Mouse (Mus musculus) CH12.LX (cell line): Measurements from ENCODE around the gene Brsk1. TPM values are rescaled to one million over a fixed set of nuclear protein-coding genes. Genes with fewer than 3 reads are reported as not detected.

ENCODE experiments used
- DNase-seq: peaks from one replicate; pipeline ENCODE4 v3.0.0-alpha.2; 2013; ENCODE audit errors: extremely low read depth
- H3K27ac ChIP-seq: 2 replicates; pipeline ENCODE4 v1.5.1; 2012; ENCODE audit warnings: low read depth, mild to moderate bottlenecking, control low read depth, moderate library complexity; ENCODE audit not compliant: insufficient read depth
- H3K27me3 ChIP-seq: replicated peaks from 2 replicates; pipeline ENCODE3; 2012; ENCODE audit warnings: inconsistent platforms
- H3K36me3 ChIP-seq, 2 experiments: replicated peaks in 1 of 2; 2 replicates each; pipeline versions ENCODE3 to v1.6.1; 2012; ENCODE audit warnings: inconsistent platforms in 1 of 2, low read length in 1 of 2, mild to moderate bottlenecking in 1 of 2, mixed read lengths in 1 of 2, moderate library complexity in 1 of 2; ENCODE audit not compliant: control insufficient read depth in 1 of 2, insufficient read depth in 1 of 2
- H3K4me1 ChIP-seq, 2 experiments: 2 replicates each; pipeline ENCODE4 v1.6.1; 2012; ENCODE audit warnings: inconsistent platforms in 1 of 2, moderate library complexity in 1 of 2; ENCODE audit not compliant: insufficient read depth in 2 of 2, control insufficient read depth in 1 of 2
- H3K4me2 ChIP-seq: 2 replicates; pipeline ENCODE4 v1.6.1; 2012; ENCODE audit warnings: low read depth, mild to moderate bottlenecking, control low read depth; ENCODE audit not compliant: poor library complexity, insufficient read depth, severe bottlenecking
- H3K4me3 ChIP-seq, 3 experiments: fragments of 150-350 bp in 1 of 3; sonication (generic) in 1 of 3; replicated peaks in 1 of 3; 2 replicates each; pipeline versions ENCODE3 to v1.5.1; 2011 to 2012; ENCODE audit warnings: low read depth in 2 of 3, low read length in 2 of 3, mild to moderate bottlenecking in 2 of 3, moderate library complexity in 2 of 3, control low read depth in 1 of 3, improper control_type of control experiment in 1 of 3, inconsistent platforms in 1 of 3, mixed read lengths in 1 of 3; ENCODE audit not compliant: poor library complexity in 1 of 3
- H3K79me2 ChIP-seq: replicated peaks from 2 replicates; pipeline ENCODE4 v1.6.1; 2012; ENCODE audit warnings: mild to moderate bottlenecking, moderate library complexity; ENCODE audit not compliant: control insufficient read depth, poor library complexity, insufficient read depth, severe bottlenecking; ENCODE audit errors: extremely low read depth
- H3K9ac ChIP-seq: 2 replicates; pipeline ENCODE4 v1.6.1; 2012; ENCODE audit warnings: low read depth, mild to moderate bottlenecking, control low read depth, moderate library complexity; ENCODE audit not compliant: insufficient read depth
- H3K9me3 ChIP-seq: replicated peaks from 2 replicates; pipeline ENCODE3; 2012; ENCODE audit warnings: low read length, inconsistent platforms, mixed read lengths
- ETS1 ChIP-seq: conservative IDR thresholded peaks from 2 replicates; pipeline ENCODE4 v1.6.1; 2012; ENCODE audit warnings: low read depth, mild to moderate bottlenecking, inconsistent platforms, low read length, improper control_type of control experiment, moderate library complexity
- JUN ChIP-seq: IDR thresholded peaks from 2 replicates; pipeline ENCODE4 v1.6.1; 2011; ENCODE audit warnings: low read depth, mild to moderate bottlenecking, low read length, improper control_type of control experiment, moderate library complexity; ENCODE audit not compliant: insufficient read depth
- JUND ChIP-seq: conservative IDR thresholded peaks from 2 replicates; pipeline ENCODE4 v1.6.1; 2011; ENCODE audit warnings: low read depth, low read length, improper control_type of control experiment
- KAT2A ChIP-seq: IDR thresholded peaks from 2 replicates; pipeline ENCODE4 v1.6.1; 2012; ENCODE audit warnings: low read length, improper control_type of control experiment, inconsistent platforms; ENCODE audit not compliant: insufficient replicate concordance
- MAFK ChIP-seq: IDR thresholded peaks from 2 replicates; pipeline ENCODE4 v1.6.1; 2011; ENCODE audit warnings: low read length, improper control_type of control experiment; ENCODE audit not compliant: insufficient replicate concordance
- MXI1 ChIP-seq: IDR thresholded peaks from 2 replicates; pipeline ENCODE4 v1.6.1; 2011; ENCODE audit warnings: mild to moderate bottlenecking, low read depth, low read length, improper control_type of control experiment
- NRF1 ChIP-seq: IDR thresholded peaks from 2 replicates; pipeline ENCODE4 v1.6.1; 2014; ENCODE audit warnings: low read depth, mild to moderate bottlenecking, inconsistent platforms, low read length, improper control_type of control experiment, moderate library complexity
- PAX5 ChIP-seq: IDR thresholded peaks from 2 replicates; pipeline ENCODE4 v1.6.1; 2012; ENCODE audit warnings: low read length, inconsistent platforms, mixed read lengths
- POLR2A ChIP-seq: IDR thresholded peaks from 2 replicates; pipeline ENCODE4 v1.6.1; 2011; ENCODE audit warnings: low read depth, mild to moderate bottlenecking, improper control_type of control experiment, low read length
- POLR2AphosphoS2 ChIP-seq: IDR thresholded peaks from 2 replicates; pipeline ENCODE4 v1.6.1; 2011; ENCODE audit warnings: low read depth, low read length, improper control_type of control experiment
- TBP ChIP-seq: conservative IDR thresholded peaks from 2 replicates; pipeline ENCODE4 v1.6.1; 2011; ENCODE audit warnings: low read depth, low read length, improper control_type of control experiment
- USF1 ChIP-seq: IDR thresholded peaks from 2 replicates; pipeline ENCODE4 v1.6.1; 2014; ENCODE audit warnings: low read depth, mild to moderate bottlenecking, inconsistent platforms, low read length, improper control_type of control experiment
- ZMIZ1 ChIP-seq: IDR thresholded peaks from 2 replicates; pipeline ENCODE4 v1.6.1; 2012; ENCODE audit warnings: low read depth, mild to moderate bottlenecking, inconsistent platforms, low read length, improper control_type of control experiment
- dilution Hi-C: fragments of 300-500 bp; cut with MboI; formaldehyde crosslinking; loops from 2 replicates; pipeline ENCODE4 v1.14.3; 2020; ENCODE audit warnings: low sequenced_read_pairs; ENCODE audit not compliant: extremely low pct_unique_long_range_greater_than_20kb, extremely low pct_ligation_motif_present
- in situ Hi-C: fragments of 300-500 bp; cut with MboI; formaldehyde crosslinking; loops from 3 replicates; pipeline ENCODE4 v1.14.3; 2019; ENCODE audit warnings: low sequenced_read_pairs, low pct_ligation_motif_present, low pct_unique_long_range_greater_than_20kb, mixed read lengths
- polyA plus RNA-seq: library from polyadenylated mRNA; unstranded; fragments of >175 nt; gene quantifications from 2 replicates; pipeline ENCODE4 v1.2.1, GENCODE M21; 2012; ENCODE audit warnings: low read depth; ENCODE audit not compliant: insufficient read length
- total RNA-seq, 2 experiments: library from RNA; depleted of rRNA; stranded (reverse); fragments of 300-350 nt in 1 of 2; fragments of >200 nt in 1 of 2; gene quantifications; 2 replicates each; pipeline ENCODE4 v1.2.3; 2012 to 2014

Brsk1 gene
- total and polyA plus RNA-seq, 3 experiments = 0.25 TPM; not detected in 2

- TF ChIP-seq ZMIZ1 (no peak), USF1 (no peak), JUN (no peak), ETS1 (no peak), JUND (no peak), MXI1 (no peak), POLR2AphosphoS2 (no peak), TBP (no peak), MAFK (no peak), POLR2A (no peak), NRF1 (no peak), PAX5 (no peak), KAT2A (no peak)
- in situ Hi-C loops (loop anchor here (5.0 kb wide), 1 partner anchor 33 kb away; the partner anchor contains the start of genes Il11 and Tmem190), dilution Hi-C loops (no loop called here)
- H3K27me3 ChIP-seq = no peaks in the 10 kb centered on the region
- no peaks in the 10 kb centered on the region for H3K9me3 ChIP-seq
- no peak overlapping the region for H3K4me2 ChIP-seq
- no peak overlapping the region for H3K4me3 ChIP-seq
- H3K36me3 ChIP-seq = peaks cover 20 to 66% of the 10 kb centered on the region in 2 experiments
- H3K9ac ChIP-seq = no peak overlapping the region
- no peak overlapping the region for H3K27ac ChIP-seq
- no peak for DNase-seq
- H3K4me1 ChIP-seq = 0 out of 4 replicates have a peak, but pooled peaks cover 0 to 4% of the 10 kb centered on the region in 2 experiments
- no peaks in the 10 kb centered on the region for H3K79me2 ChIP-seq
These were observed 58.8 kb downstream of the Brsk1 start for GRCm38 (mm10) chr7:4749169-4749568.

- TF ChIP-seq JUND = no peak
- in situ Hi-C loops = no loop called here
These were observed 61.8 kb downstream of the Brsk1 start for GRCm38 (mm10) chr7:4751971-4752820.

More at GRCm38 (mm10) chr7:4751971-4752820, 61.8 kb downstream of the Brsk1 start:
- no peak for DNase-seq
- no peaks in the 10 kb centered on the region for H3K79me2 ChIP-seq
- no peaks in the 10 kb centered on the region for H3K9me3 ChIP-seq
- 0 out of 4 replicates have a peak, but pooled peaks cover 0 to 4% of the 10 kb centered on the region in 2 experiments for H3K4me1 ChIP-seq
- H3K27me3 ChIP-seq = no peaks in the 10 kb centered on the region
- H3K9ac ChIP-seq = no peak overlapping the region
- H3K27ac ChIP-seq = no peak overlapping the region
- H3K4me2 ChIP-seq = no peak overlapping the region
- peaks cover 0 to 37% of the 10 kb centered on the region in 2 experiments for H3K36me3 ChIP-seq
- no peak overlapping the region for H3K4me3 ChIP-seq
- dilution Hi-C loops = no loop called here
